Mouse (Mus musculus) spleen, adult 2 months (tissue): ENCODE data around the gene Golga5.

Experiments used
- CTCF ChIP-seq: fragments of 200-500 bp; IDR thresholded peaks from 2 replicates; pipeline ENCODE4 v1.5.1; 2011; ENCODE audit warnings: mild to moderate bottlenecking, inconsistent platforms; ENCODE audit not compliant: insufficient read depth, insufficient read length, insufficient replicate concordance; ENCODE audit errors: extremely low read depth
- POLR2A ChIP-seq: fragments of 200-500 bp; IDR thresholded peaks from 2 replicates; pipeline ENCODE4 v1.6.1; 2011; ENCODE audit warnings: low read depth, low read length, inconsistent platforms

GRCm38 (mm10) chr12:102445436-102445835 lies 23.5 kb upstream of the Golga5 start:
- TF ChIP-seq POLR2A (no peak), CTCF (no peak)
